Mouse (Mus musculus): Measurements from ENCODE around the gene Micu1. TPM values are rescaled to one million over a fixed set of nuclear protein-coding genes. Genes with fewer than 3 reads are reported as not detected.

Micu1 gene
- polyA plus RNA-seq, 1 experiment from 2014 or later: 83.8 TPM

GRCm38 (mm10) chr10:59879255-59880028 is 177.2 kb downstream of the Micu1 start, which contains the start of gene Dnajb12:
Dnajb12 (plus strand) TSS chr10:59879556.
- under 1% methylated on average over 79 of the region's 80 CpGs for WGBS
- H3K36me3 ChIP-seq: peaks cover 10% of the 10 kb centered on the region
- peak within 1 kb of the TSS; percentile 94 for H3K4me3 ChIP-seq (replicated peaks)
- ATAC-seq (replicated peaks; ENCODE audit: low FRiP score): peak; percentile 92
- H3K9ac ChIP-seq: peak within 1 kb of the TSS; percentile 93
- no peaks in the 10 kb centered on the region for H3K9me3 ChIP-seq (replicated peaks)
- H3K27ac ChIP-seq: peak within 1 kb of the TSS; percentile 100
- no peaks in the 10 kb centered on the region for H3K27me3 ChIP-seq
- peak within 1 kb of the TSS; percentile 88 for H3K4me2 ChIP-seq
- H3K4me1 ChIP-seq: peaks cover 15% of the 10 kb centered on the region

GRCm38 (mm10) chr10:59880029-59880386 is 177.7 kb downstream of the Micu1 start:
- H3K4me1 ChIP-seq: peaks cover 18% of the 10 kb centered on the region
- no peaks in the 10 kb centered on the region for H3K27me3 ChIP-seq
- H3K4me3 ChIP-seq (replicated peaks): peak overlapping the region; percentile 94
- peak; percentile 57 for ATAC-seq (replicated peaks; ENCODE audit: low FRiP score)
- H3K4me2 ChIP-seq: peak overlapping the region; percentile 88
- WGBS: under 1% methylated on average over 13 of the region's 13 CpGs
- H3K9ac ChIP-seq: peak overlapping the region; percentile 93
- peak overlapping the region; percentile 100 for H3K27ac ChIP-seq
- H3K9me3 ChIP-seq (replicated peaks): no peaks in the 10 kb centered on the region
- peaks cover 10% of the 10 kb centered on the region for H3K36me3 ChIP-seq

GRCm38 (mm10) chr10:59880837-59881236 is 178.6 kb downstream of the Micu1 start:
- Histone ChIP-seq H3K36me3 (peaks cover 18% of the 10 kb centered on the region), H3K9ac (peak overlapping the region; percentile 93), H3K4me3 (replicated peaks) (peak overlapping the region; percentile 94), H3K9me3 (replicated peaks) (no peaks in the 10 kb centered on the region), H3K27me3 (no peaks in the 10 kb centered on the region), H3K4me1 (peaks cover 19% of the 10 kb centered on the region), H3K4me2 (peak overlapping the region; percentile 88), H3K27ac (no peak overlapping the region)
- 85% methylated on average over 7 of the region's 7 CpGs for WGBS
- ATAC-seq (replicated peaks; ENCODE audit: low FRiP score): no peak

- no peak for ATAC-seq (replicated peaks; ENCODE audit: low FRiP score)
- H3K4me2 ChIP-seq: no peak overlapping the region
- no peaks in the 10 kb centered on the region for H3K9me3 ChIP-seq (replicated peaks)
- H3K4me1 ChIP-seq: peaks cover 19% of the 10 kb centered on the region
- WGBS: 90% methylated on average over 10 of the region's 10 CpGs
- no peaks in the 10 kb centered on the region for H3K27me3 ChIP-seq
- H3K27ac ChIP-seq: no peak overlapping the region; the same call in 1 of the 2 replicates
- H3K36me3 ChIP-seq: peaks cover 18% of the 10 kb centered on the region
- no peak overlapping the region for H3K9ac ChIP-seq
- no peak overlapping the region for H3K4me3 ChIP-seq (replicated peaks)
These were observed 182.3 kb downstream of the Micu1 start for GRCm38 (mm10) chr10:59884327-59885173.

- no peak overlapping the region for H3K4me3 ChIP-seq (replicated peaks)
- H3K4me2 ChIP-seq: no peak overlapping the region
- no peaks in the 10 kb centered on the region for H3K9me3 ChIP-seq (replicated peaks)
- no peak overlapping the region for H3K9ac ChIP-seq
- H3K27me3 ChIP-seq: no peaks in the 10 kb centered on the region
- peaks cover 17% of the 10 kb centered on the region for H3K4me1 ChIP-seq
- ATAC-seq (replicated peaks; ENCODE audit: low FRiP score): no peak
- H3K36me3 ChIP-seq: peaks cover 19% of the 10 kb centered on the region
- H3K27ac ChIP-seq: no peak overlapping the region
- 88% methylated on average over 14 of the region's 14 CpGs for WGBS
These were observed 183.2 kb downstream of the Micu1 start for GRCm38 (mm10) chr10:59885174-59886080.

GRCm38 (mm10) chr10:59886081-59886466 is 183.8 kb downstream of the Micu1 start:
- Histone ChIP-seq H3K27me3 (no peaks in the 10 kb centered on the region), H3K4me3 (replicated peaks) (no peak overlapping the region), H3K9ac (no peak overlapping the region), H3K27ac (no peak overlapping the region), H3K4me1 (peaks cover 10% of the 10 kb centered on the region), H3K9me3 (replicated peaks) (no peaks in the 10 kb centered on the region), H3K4me2 (no peak overlapping the region), H3K36me3 (peaks cover 25% of the 10 kb centered on the region)
- WGBS: 91% methylated on average over 1 of the region's 1 CpGs
- no peak for ATAC-seq (replicated peaks; ENCODE audit: low FRiP score)

- H3K27ac ChIP-seq: no peak overlapping the region
- no peak overlapping the region for H3K4me2 ChIP-seq
- H3K27me3 ChIP-seq: no peaks in the 10 kb centered on the region
- WGBS: 83% methylated on average over 5 of the region's 5 CpGs
- peaks cover 8% of the 10 kb centered on the region; the same call in 1 of the 2 replicates for H3K4me1 ChIP-seq
- H3K9ac ChIP-seq: no peak overlapping the region
- no peaks in the 10 kb centered on the region for H3K9me3 ChIP-seq (replicated peaks)
- H3K36me3 ChIP-seq: peaks cover 39% of the 10 kb centered on the region
- H3K4me3 ChIP-seq (replicated peaks): no peak overlapping the region
- no peak for ATAC-seq (replicated peaks; ENCODE audit: low FRiP score)
These were observed 185.2 kb downstream of the Micu1 start for GRCm38 (mm10) chr10:59887432-59887831.

GRCm38 (mm10) chr10:59889339-59889738 is 187.1 kb downstream of the Micu1 start:
- H3K4me2 ChIP-seq: no peak overlapping the region
- H3K9ac ChIP-seq: no peak overlapping the region
- H3K9me3 ChIP-seq (replicated peaks): no peaks in the 10 kb centered on the region
- no peak for ATAC-seq (replicated peaks; ENCODE audit: low FRiP score)
- peaks cover 8% of the 10 kb centered on the region; the same call in 1 of the 2 replicates for H3K4me1 ChIP-seq
- peaks cover 49% of the 10 kb centered on the region for H3K36me3 ChIP-seq
- no peak overlapping the region for H3K4me3 ChIP-seq (replicated peaks)
- no peak overlapping the region for H3K27ac ChIP-seq
- WGBS: 86% methylated on average over 7 of the region's 7 CpGs
- H3K27me3 ChIP-seq: no peaks in the 10 kb centered on the region

GRCm38 (mm10) chr10:59889953-59890751 is 187.9 kb downstream of the Micu1 start:
- Histone ChIP-seq H3K4me1 (peaks cover 10% of the 10 kb centered on the region; the same call in 1 of the 2 replicates), H3K27me3 (no peaks in the 10 kb centered on the region), H3K4me2 (no peak overlapping the region), H3K36me3 (peaks cover 54% of the 10 kb centered on the region), H3K27ac (no peak overlapping the region), H3K4me3 (replicated peaks) (no peak overlapping the region), H3K9ac (no peak overlapping the region), H3K9me3 (replicated peaks) (no peaks in the 10 kb centered on the region)
- 81% methylated on average over 15 of the region's 15 CpGs for whole genome bisulfite sequencing
- ATAC-seq (replicated peaks; ENCODE audit: low FRiP score): no peak

- H3K36me3 ChIP-seq: peaks cover 74% of the 10 kb centered on the region
- WGBS: 44% methylated on average over 6 of the region's 6 CpGs
- no peak for ATAC-seq (replicated peaks; ENCODE audit: low FRiP score)
These were observed 190.7 kb downstream of the Micu1 start for GRCm38 (mm10) chr10:59892977-59893376.

More at GRCm38 (mm10) chr10:59892977-59893376, 190.7 kb downstream of the Micu1 start:
- no peak overlapping the region for H3K27ac ChIP-seq
- peaks cover 28% of the 10 kb centered on the region for H3K4me1 ChIP-seq
- H3K27me3 ChIP-seq: no peaks in the 10 kb centered on the region
- H3K4me2 ChIP-seq: no peak overlapping the region
- H3K4me3 ChIP-seq (replicated peaks): no peak overlapping the region
- no peaks in the 10 kb centered on the region for H3K9me3 ChIP-seq (replicated peaks)
- H3K9ac ChIP-seq: no peak overlapping the region

All from kidney, embryonic 15.5 days (tissue).